27 mouse cellular contexts compared by ENCODE assay signal in the genomic region with DNA sequence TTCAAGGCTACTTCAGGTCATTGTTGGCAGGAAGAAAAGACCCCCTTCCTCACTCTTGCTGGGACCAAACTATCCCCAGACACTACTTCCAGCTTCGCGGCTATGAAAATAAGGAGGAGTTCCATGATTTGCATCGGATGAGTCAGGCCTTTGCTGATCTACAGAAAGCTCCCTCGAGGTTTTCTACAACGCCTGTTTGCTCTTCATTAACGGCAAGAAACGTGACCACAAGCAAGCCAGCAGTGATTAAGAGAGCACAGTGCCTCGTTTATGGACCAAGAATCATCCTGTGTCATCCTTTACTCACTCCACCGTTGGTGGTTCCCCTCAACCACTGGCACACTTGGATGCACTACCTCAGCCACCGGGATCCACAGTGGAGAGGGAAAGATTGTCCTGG. TPM values are rescaled to one million over a fixed set of nuclear protein-coding genes. Genes with fewer than 3 reads are reported as not detected.
"Had no signal": no experiment of that assay in that cellular context is flagged by ENCODE, and none has a peak within 500 bp of the region (broad histone marks: within the 10 kb centered on the region; RNA-seq: fewer than 3 reads in every experiment).

No protein-coding gene starts in this region.

- DNase-seq: kidney, adult 2 months; kidney, postnatal 36 days; layer of hippocampus, postnatal 36 days; lung, adult 18-20 months; lung, postnatal 10 days; lung, postnatal 4 days; midbrain, embryonic 14.5 days; thymus, postnatal 36 days had no signal

- H3K36me3 ChIP-seq: lung, embryonic 15.5 days had no signal

- H3K27me3 ChIP-seq: lung, embryonic 15.5 days had no signal

- H3K4me3 ChIP-seq: left cerebral cortex, adult 2 months; lung, embryonic 15.5 days had no signal

- H3K9ac ChIP-seq: liver, embryonic 14.5 days; lung, embryonic 15.5 days had no signal

- H3K4me2 ChIP-seq: lung, embryonic 15.5 days; midbrain, embryonic 11.5 days had no signal

- H3K4me1 ChIP-seq: lung, embryonic 15.5 days had no signal

- H3K9me3 ChIP-seq: lung, embryonic 15.5 days had no signal

- H3K27ac ChIP-seq: kidney, postnatal 0 days; left cerebral cortex, adult 2 months; liver, embryonic 14.5 days; lung, embryonic 15.5 days had no signal

RNA-seq across cellular contexts. Expression of a gene that starts 6.1 kb away (rescaled TPM):
- total RNA-seq: layer of hippocampus, adult 8-10 months; layer of hippocampus, postnatal 10 days; layer of hippocampus, postnatal 36 days; left cerebral cortex, adult 2 months; left cerebral cortex, postnatal 10 days; left cerebral cortex, postnatal 36 days; liver, adult 2 months; megakaryocyte progenitor cell, adult 5-6 weeks; megakaryocyte-erythroid progenitor cell, adult 5-6 weeks; midbrain, postnatal 0 days had no signal
- polyA plus RNA-seq: kidney, adult 2 months; kidney, postnatal 0 days; limb, embryonic 11.5 days; limb, embryonic 14.5 days; liver, adult 2 months; liver, embryonic 14.5 days; midbrain, embryonic 14.5 days; midbrain, postnatal 0 days; neural tube, embryonic 14.5 days; small intestine, adult 2 months; spleen, adult 2 months; urinary bladder, adult 2 months had no signal
